Mouse (Mus musculus) frontal cortex, adult 2 months (tissue): ENCODE measurements at regions not wholly inside any gene's neighbourhood (a gene's known extent, or its start where the extent isn't known, plus 50 kb on each side); places are given as distances from the start of the nearest gene placed in this dataset.

Source experiments
- DNase-seq, 2 experiments: peaks; one replicate each; pipeline ENCODE4 v3.0.0; 2022; ENCODE audit warnings: low spot score in 1 of 2; ENCODE audit errors: extremely low spot score in 1 of 2

DNA sequence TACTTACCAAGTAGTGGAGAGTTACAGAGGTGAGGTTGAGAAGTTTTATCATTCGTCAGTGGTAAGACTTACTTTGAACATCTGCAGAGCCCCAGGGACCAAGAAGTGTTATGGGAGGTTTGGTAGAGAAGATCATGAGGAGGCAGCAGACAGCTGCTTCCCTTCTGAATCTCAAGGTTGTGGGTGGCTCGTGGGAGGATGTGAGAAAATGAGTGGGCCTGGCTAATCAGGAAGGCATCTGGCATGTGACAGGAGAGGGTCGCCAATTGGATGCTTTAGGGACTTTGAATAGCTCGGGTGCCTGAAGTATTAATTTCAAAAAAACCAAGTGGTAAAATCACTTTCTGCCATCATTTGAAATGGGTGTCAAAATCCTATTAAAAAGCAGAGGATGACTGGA, 258.9 kb downstream of the Sqor start:
- DNase-seq: peak; percentile 58 to 83

GRCm38 (mm10) chr2:123024380-123024779, 259.3 kb downstream of the Sqor start:
- no peak for DNase-seq

GRCm38 (mm10) chr2:123024976-123025585, 260.0 kb downstream of the Sqor start:
- DNase-seq: peak; percentile 8 to 33

GRCm38 (mm10) chr2:123047321-123047720, 282.3 kb downstream of the Sqor start:
- DNase-seq: no peak

DNA sequence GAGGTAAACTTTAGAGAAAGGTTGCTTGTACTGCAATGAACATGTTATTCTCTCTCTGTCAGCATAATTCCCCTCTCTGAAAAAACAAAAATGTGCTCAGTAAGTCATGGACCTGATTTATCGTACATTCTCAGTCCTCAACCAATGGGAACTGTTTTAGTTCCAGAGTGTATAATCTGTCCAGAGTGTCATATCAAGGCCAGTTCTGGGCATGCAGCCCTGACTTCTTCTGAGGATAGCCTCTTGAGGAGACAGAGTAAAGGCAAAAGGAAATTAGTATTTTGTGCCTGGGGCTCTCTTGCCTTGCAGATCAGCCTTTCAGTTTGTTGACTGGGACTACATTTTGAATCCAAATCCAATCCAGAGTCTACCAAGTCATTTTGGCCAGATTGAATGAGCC, 299.6 kb downstream of the Sqor start:
- no peak for DNase-seq

- no peak for DNase-seq
These were observed 303.8 kb downstream of the Sqor start for GRCm38 (mm10) chr2:123068809-123069208.

DNA sequence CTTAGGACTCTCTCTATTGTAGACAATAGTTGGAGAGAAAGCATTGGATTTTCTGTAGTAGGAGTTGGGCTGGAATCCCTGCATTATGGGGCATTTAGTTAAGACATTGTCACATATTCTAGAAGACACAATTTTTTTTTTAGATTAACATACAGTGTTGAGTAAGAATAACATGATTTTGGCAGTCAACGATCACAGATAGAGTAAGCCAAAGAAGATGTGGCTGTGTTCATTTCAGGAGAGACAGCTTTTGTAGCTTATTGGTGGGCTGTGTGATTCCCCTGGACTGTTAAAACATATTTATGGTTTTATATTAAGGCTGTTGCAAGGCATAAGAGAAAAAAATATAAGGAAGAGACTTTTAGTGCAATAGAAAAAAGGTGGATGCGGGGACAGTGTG, 307.6 kb downstream of the Sqor start:
- DNase-seq: peak; percentile 2 to 8

DNA sequence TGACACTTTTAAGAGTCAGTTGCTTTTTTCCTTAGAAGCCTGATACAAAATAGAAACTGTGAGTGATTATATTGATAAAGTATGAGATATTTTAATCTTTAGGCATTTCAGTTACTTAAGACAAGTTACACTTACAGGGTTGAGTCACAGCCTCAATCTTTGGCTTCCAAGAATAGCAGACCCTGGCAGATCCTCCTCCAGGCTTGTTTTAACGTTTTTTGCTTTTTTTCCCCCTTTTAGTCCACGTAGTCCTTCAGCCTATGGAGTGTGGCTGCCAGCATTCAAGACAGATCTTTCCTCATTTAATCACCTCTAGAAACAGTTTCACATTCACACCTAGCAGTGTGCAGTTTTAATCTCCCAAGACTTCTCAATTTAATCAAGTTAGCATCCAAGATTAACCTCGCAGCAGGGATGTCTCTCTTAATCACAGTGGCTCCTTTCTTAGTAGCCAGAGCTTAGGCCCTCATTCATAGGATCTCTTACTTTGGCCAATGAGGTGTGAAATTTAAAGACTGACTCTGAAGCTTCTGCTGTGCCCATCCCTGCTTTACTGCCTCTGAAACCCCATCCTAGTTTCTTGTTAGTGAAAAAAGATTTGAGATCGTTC, 308.5 kb downstream of the Sqor start:
- DNase-seq: peak; percentile 18 to 27

GRCm38 (mm10) chr2:123092726-123093125, 327.7 kb downstream of the Sqor start:
- no peak for DNase-seq

DNA sequence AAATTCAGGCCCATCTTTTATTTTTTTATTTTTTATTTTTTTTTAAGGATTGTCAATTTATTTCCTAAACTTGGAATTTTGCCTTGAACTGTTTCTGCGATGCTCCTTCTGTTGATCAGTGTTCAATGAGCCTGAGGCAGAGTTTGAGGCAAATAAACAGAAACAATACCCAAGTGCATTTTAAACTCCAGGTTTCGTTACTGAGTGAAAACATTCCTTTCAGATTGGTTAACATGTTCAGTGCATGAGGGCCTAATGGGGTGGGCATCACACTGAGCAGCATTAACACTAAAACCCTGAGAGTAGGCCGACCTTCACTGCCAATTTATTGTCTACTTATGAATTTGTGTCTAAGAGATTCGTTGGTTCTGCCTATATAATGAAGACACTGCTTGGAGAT, 338.5 kb downstream of the Sqor start:
- no peak for DNase-seq

- no peak for DNase-seq
These were observed 366.5 kb downstream of the Sqor start for GRCm38 (mm10) chr2:123131496-123131895.

GRCm38 (mm10) chr2:123153170-123153569, 388.1 kb downstream of the Sqor start:
- DNase-seq: peak in 1 of 2 experiments; percentile 28

DNA sequence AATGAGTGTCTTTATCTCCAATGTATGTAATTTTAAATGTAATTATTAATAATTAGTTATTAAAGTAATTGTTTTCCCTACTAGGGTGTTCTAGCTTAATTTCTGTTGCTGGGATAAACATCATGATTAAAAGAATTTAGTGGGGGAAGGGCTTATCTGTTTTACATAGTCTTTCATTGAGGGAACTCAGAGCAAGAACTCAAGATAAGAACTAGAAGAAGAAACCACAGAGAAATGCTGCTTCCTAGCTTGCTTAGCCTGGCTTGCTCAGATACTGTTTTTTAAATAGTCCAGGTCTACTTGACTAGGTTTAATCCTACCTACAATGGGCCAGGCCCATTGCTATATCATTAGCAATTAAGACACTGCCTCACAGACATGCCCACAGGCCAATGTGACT, 400.3 kb downstream of the Sqor start:
- DNase-seq: no peak

DNA sequence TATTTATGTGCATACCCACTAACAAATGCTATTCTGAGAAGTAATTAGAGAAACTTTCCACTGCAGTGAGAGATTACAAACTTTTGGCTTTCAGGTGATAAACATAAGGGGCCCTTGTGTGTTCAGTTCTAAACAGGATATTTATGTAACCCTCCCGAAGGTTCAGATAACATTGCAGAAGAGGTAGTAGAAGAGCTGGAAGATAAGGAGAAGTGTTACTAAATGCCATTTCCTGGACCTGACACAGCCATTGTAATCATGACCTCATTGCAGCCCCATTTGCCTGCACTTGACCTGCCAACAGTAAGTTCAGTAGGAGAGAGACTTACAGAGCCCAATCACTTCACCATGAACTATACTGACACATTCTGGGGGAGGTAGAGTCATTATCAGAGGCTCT, 405.6 kb downstream of the Sqor start:
- DNase-seq: no peak

GRCm38 (mm10) chr2:123182208-123182607, 417.2 kb downstream of the Sqor start:
- no peak for DNase-seq

GRCm38 (mm10) chr2:123190795-123191582, 426.0 kb downstream of the Sqor start:
- no peak for DNase-seq

GRCm38 (mm10) chr2:123194533-123194932, 429.5 kb downstream of the Sqor start:
- DNase-seq: peak in 1 of 2 experiments; percentile 58
